Mouse (Mus musculus) MEL (cell line): ENCODE measurements at regions not wholly inside any gene's neighbourhood (a gene's known extent, or its start where the extent isn't known, plus 50 kb on each side); places are given as distances from the start of the nearest gene placed in this dataset.

Experiments
- CHD1 ChIP-seq: IDR thresholded peaks from 2 replicates; pipeline ENCODE4 v1.6.1; 2012; ENCODE audit warnings: low read depth, mild to moderate bottlenecking, inconsistent platforms, low read length, improper control_type of control experiment
- CHD2 ChIP-seq: IDR thresholded peaks from 2 replicates; pipeline ENCODE4 v1.6.1; 2011; ENCODE audit warnings: low read length, improper control_type of control experiment
- CTCF ChIP-seq, 3 experiments: IDR thresholded peaks in 2 of 3; conservative IDR thresholded peaks in 1 of 3; 2 replicates each; pipeline ENCODE4 v1.5.1; 2011 to 2012; ENCODE audit warnings: low read length in 3 of 3, low read depth in 2 of 3, mild to moderate bottlenecking in 2 of 3, improper control_type of control experiment in 1 of 3, inconsistent platforms in 1 of 3, mixed read lengths in 1 of 3, moderate library complexity in 1 of 3; ENCODE audit not compliant: control insufficient read depth in 1 of 3, insufficient read depth in 1 of 3, poor library complexity in 1 of 3, severe bottlenecking in 1 of 3
- E2F4 ChIP-seq: IDR thresholded peaks from 2 replicates; pipeline ENCODE4 v1.6.1; 2011; ENCODE audit warnings: low read depth, low read length, improper control_type of control experiment, borderline replicate concordance
- ELF1 ChIP-seq: IDR thresholded peaks from 2 replicates; pipeline ENCODE4 v1.6.1; 2014; ENCODE audit warnings: low read depth, mild to moderate bottlenecking, inconsistent platforms, low read length, improper control_type of control experiment, moderate library complexity
- EP300 ChIP-seq, 2 experiments: IDR thresholded peaks; 2 replicates each; pipeline ENCODE4 v1.6.1; 2011; ENCODE audit warnings: improper control_type of control experiment in 2 of 2, low read length in 2 of 2, low read depth in 1 of 2, mild to moderate bottlenecking in 1 of 2
- MAZ ChIP-seq: IDR thresholded peaks from 2 replicates; pipeline ENCODE4 v1.6.1; 2012; ENCODE audit warnings: low read depth, mild to moderate bottlenecking, inconsistent platforms, low read length, improper control_type of control experiment
- MEF2A ChIP-seq: IDR thresholded peaks from 2 replicates; pipeline ENCODE4 v1.6.1; 2014; ENCODE audit warnings: low read depth, mild to moderate bottlenecking, inconsistent platforms, low read length, improper control_type of control experiment; ENCODE audit not compliant: poor library complexity, insufficient replicate concordance, severe bottlenecking; ENCODE audit errors: extremely low read depth
- POLR2A ChIP-seq, 2 experiments: IDR thresholded peaks; 2 replicates each; pipeline ENCODE4 v1.6.1; 2011 to 2012; ENCODE audit warnings: low read length in 2 of 2, mild to moderate bottlenecking in 2 of 2, control low read depth in 1 of 2, improper control_type of control experiment in 1 of 2, low read depth in 1 of 2, moderate library complexity in 1 of 2; ENCODE audit not compliant: control insufficient read depth in 1 of 2, insufficient read depth in 1 of 2, poor library complexity in 1 of 2
- SIN3A ChIP-seq: IDR thresholded peaks from 2 replicates; pipeline ENCODE4 v1.6.1; 2012; ENCODE audit warnings: low read length, improper control_type of control experiment, inconsistent platforms
- TCF12 ChIP-seq: IDR thresholded peaks from 2 replicates; pipeline ENCODE4 v1.6.1; 2014; ENCODE audit warnings: low read depth, mild to moderate bottlenecking, inconsistent platforms, low read length, improper control_type of control experiment, moderate library complexity
- ZC3H11A ChIP-seq: IDR thresholded peaks from 2 replicates; pipeline ENCODE4 v1.6.1; 2012; ENCODE audit warnings: low read depth, mild to moderate bottlenecking, inconsistent platforms, low read length, improper control_type of control experiment

DNA sequence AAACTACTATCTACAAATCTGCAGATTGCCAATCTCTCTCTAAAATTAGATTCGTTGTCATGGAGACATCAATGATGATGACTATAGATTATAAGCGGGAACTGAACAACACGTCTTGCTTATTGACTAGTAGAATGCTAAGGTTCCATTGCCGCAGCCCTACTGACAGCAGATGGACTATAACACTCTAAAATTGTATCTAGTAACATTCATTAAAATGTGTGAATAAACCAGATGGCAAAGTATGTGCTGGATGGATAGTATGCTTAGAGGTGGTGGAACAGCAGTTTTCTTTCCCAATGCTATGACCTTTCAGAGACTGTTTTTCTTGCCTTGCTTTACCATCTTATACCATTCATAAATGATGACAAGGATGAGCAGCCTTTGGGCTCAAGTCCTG, 864.7 kb downstream of the Slc4a3 start:
- TF ChIP-seq EP300 (IDR thresholded peaks at IDR 0.05; ENCODE audit: low read depth in 1 of 2, low read length in 2 of 2) (no peak), CTCF (IDR thresholded peaks at IDR 0.05 in 2 of 3, conservative IDR thresholded peaks at IDR 0.05 in 1 of 3; ENCODE audit: control insufficient read depth in 1 of 3, insufficient read depth in 1 of 3, low read depth in 2 of 3, low read length in 3 of 3, poor library complexity in 1 of 3, severe bottlenecking in 1 of 3) (no peak), TCF12 (no peak), ELF1 (no peak), POLR2A (IDR thresholded peaks at IDR 0.05; ENCODE audit: control insufficient read depth in 1 of 2, insufficient read depth in 1 of 2, low read depth in 1 of 2, low read length in 2 of 2, poor library complexity in 1 of 2) (no peak), E2F4 (no peak), MAZ (no peak), CHD2 (no peak), SIN3A (no peak), CHD1 (no peak), MEF2A (no peak), ZC3H11A (no peak)
